Mouse (Mus musculus): Measurements from ENCODE around the gene Rspo1. TPM values are rescaled to one million over a fixed set of nuclear protein-coding genes. Genes with fewer than 3 reads are reported as not detected.

Gene Rspo1
- polyA plus RNA-seq, 1 experiment = not detected

- H3K36me3 ChIP-seq (replicated peaks; ENCODE audit: low read length) = no peaks in the 10 kb centered on the region
- TF ChIP-seq GATA1 (IDR thresholded peaks at IDR 0.05; ENCODE audit: borderline replicate concordance, low read length) (no peak), FLI1 (IDR thresholded peaks at IDR 0.05; ENCODE audit: low read length) (no peak)
- H3K27me3 ChIP-seq (replicated peaks) = peaks cover 90% of the 10 kb centered on the region
- no peaks in the 10 kb centered on the region for H3K9me3 ChIP-seq
- H3K4me3 ChIP-seq (replicated peaks) = peak overlapping the region; percentile 50
- H3K4me1 ChIP-seq = peaks cover 64% of the 10 kb centered on the region
These were observed 3.6 kb downstream of the Rspo1 start for GRCm38 (mm10) chr4:124989787-124990253.

GRCm38 (mm10) chr4:124990325-124990724 is 4.1 kb downstream of the Rspo1 start:
- Histone ChIP-seq H3K9me3 (no peaks in the 10 kb centered on the region), H3K36me3 (replicated peaks; ENCODE audit: low read length) (no peaks in the 10 kb centered on the region), H3K4me3 (replicated peaks) (peak overlapping the region; percentile 50), H3K27me3 (replicated peaks) (peaks cover 90% of the 10 kb centered on the region), H3K4me1 (peaks cover 62% of the 10 kb centered on the region)
- TF ChIP-seq GATA1 (IDR thresholded peaks at IDR 0.05; ENCODE audit: borderline replicate concordance, low read length) (no peak), FLI1 (IDR thresholded peaks at IDR 0.05; ENCODE audit: low read length) (no peak)

DNA sequence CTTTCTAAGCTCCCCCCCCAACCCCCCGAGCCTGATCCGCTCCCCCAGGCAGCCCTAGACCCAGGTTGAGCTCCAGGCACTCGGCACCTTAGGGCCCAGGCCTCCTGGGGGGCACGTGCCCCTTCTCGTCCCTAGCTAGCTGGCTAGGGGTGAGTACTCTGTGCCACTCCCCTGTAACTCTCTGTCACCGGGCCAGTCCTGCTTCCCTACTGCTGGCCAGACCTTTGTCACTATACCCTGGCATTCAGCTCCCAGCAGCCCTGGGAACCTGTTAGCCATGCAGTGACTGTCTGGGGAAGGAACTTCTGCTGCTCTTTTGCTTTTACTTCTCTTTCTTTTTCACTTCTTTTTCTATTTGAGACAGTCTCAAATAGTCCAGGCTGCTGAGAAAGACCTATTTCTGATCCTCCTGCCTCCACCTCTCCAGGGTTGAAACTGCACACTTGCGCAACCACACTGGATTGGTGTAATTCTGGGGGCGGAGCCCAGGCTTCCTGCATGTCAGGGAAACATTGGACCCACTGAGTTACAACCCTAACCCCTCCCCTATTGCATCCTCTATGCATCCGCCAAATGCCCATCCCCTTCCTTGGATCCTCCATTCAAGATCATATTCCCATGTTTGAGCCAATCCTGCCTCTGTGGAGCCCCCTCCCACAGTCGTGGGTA is 11.4 kb downstream of the Rspo1 start:
- Histone ChIP-seq H3K4me3 (replicated peaks) (no peak overlapping the region), H3K27me3 (replicated peaks) (peaks cover 89% of the 10 kb centered on the region), H3K9me3 (0 out of 2 replicates have a peak, but pooled peaks cover 8% of the 10 kb centered on the region), H3K36me3 (replicated peaks; ENCODE audit: low read length) (no peaks in the 10 kb centered on the region), H3K4me1 (peaks cover 23% of the 10 kb centered on the region)
- no peak for TF ChIP-seq FLI1 (IDR thresholded peaks at IDR 0.05; ENCODE audit: low read length)
- no peak for TF ChIP-seq GATA1 (IDR thresholded peaks at IDR 0.05; ENCODE audit: borderline replicate concordance, low read length)

DNA sequence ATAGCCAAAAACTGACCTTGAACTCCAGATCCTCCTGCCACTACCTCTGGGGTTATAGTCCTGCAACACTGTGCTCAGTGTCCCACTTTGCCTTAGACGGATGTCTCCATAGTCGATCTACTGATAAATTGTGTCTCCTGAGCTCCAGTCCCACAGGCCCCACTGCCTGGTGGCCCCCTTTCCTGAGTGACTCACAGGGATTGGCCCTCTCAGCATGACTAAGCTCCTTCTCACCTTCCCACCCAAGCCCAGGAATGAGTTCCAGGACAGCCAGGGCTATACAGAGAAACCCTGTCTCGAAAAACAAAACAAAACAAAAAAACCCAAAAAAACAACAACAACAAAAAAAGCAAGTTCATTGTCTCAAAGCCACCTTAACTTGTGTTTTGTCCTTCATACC is 13.3 kb downstream of the Rspo1 start:
- Histone ChIP-seq H3K4me3 (replicated peaks) (no peak overlapping the region), H3K27me3 (replicated peaks) (peaks cover 91% of the 10 kb centered on the region), H3K9me3 (0 out of 2 replicates have a peak, but pooled peaks cover 8% of the 10 kb centered on the region), H3K4me1 (peaks cover 11% of the 10 kb centered on the region), H3K36me3 (replicated peaks; ENCODE audit: low read length) (no peaks in the 10 kb centered on the region)
- TF ChIP-seq FLI1 (IDR thresholded peaks at IDR 0.05; ENCODE audit: low read length) (no peak), GATA1 (IDR thresholded peaks at IDR 0.05; ENCODE audit: borderline replicate concordance, low read length) (no peak)

DNA sequence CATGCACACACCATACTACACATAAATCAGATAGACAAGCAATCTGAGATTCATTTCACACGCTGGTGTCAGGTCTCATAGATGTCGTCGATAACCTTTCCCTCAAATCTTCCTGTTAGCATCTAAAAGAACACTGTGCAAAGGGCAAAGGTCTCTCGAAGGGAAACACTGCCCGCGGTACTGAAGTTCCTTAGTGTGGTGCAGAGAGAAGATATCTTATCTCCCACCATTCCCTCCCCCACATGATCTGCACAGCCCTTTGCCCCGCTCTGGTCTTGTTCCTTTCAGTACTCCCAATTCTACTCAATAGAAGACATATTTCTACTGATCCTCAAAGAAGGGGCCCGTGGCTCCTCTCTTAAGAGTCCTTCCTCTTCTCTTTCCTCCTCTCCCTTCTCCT is 16.7 kb downstream of the Rspo1 start:
- H3K27me3 ChIP-seq (replicated peaks) = peaks cover 94% of the 10 kb centered on the region
- H3K4me3 ChIP-seq (replicated peaks) = no peak overlapping the region
- peaks cover 20% of the 10 kb centered on the region for H3K4me1 ChIP-seq
- TF ChIP-seq FLI1 (IDR thresholded peaks at IDR 0.05; ENCODE audit: low read length) (no peak), GATA1 (IDR thresholded peaks at IDR 0.05; ENCODE audit: borderline replicate concordance, low read length) (no peak)
- H3K9me3 ChIP-seq = 0 out of 2 replicates have a peak, but pooled peaks cover 8% of the 10 kb centered on the region
- no peaks in the 10 kb centered on the region for H3K36me3 ChIP-seq (replicated peaks; ENCODE audit: low read length)

DNA sequence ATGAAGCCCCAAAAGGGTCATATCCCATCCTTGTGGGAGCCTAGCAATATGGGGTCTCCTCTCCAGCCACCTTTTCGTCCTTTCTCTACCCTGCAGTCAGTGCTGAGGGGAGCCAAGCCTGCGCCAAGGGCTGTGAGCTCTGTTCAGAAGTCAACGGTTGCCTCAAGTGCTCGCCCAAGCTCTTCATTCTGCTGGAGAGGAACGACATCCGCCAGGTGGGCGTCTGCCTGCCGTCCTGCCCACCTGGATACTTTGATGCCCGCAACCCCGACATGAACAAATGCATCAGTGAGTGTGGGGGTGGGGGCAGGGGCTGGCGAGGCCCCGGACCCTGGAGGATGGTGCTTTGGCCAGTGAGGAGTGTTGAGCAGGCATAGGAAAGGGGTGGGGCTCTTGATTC is 18.7 kb downstream of the Rspo1 start:
- Histone ChIP-seq H3K4me1 (peaks cover 22% of the 10 kb centered on the region), H3K4me3 (replicated peaks) (no peak overlapping the region), H3K27me3 (replicated peaks) (peaks cover 97% of the 10 kb centered on the region), H3K36me3 (replicated peaks; ENCODE audit: low read length) (no peaks in the 10 kb centered on the region), H3K9me3 (0 out of 2 replicates have a peak, but pooled peaks cover 8% of the 10 kb centered on the region)
- TF ChIP-seq FLI1 (IDR thresholded peaks at IDR 0.05; ENCODE audit: low read length) (no peak), GATA1 (IDR thresholded peaks at IDR 0.05; ENCODE audit: borderline replicate concordance, low read length) (no peak)

GRCm38 (mm10) chr4:125007460-125007859 is 21.2 kb downstream of the Rspo1 start:
- Histone ChIP-seq H3K4me1 (peaks cover 22% of the 10 kb centered on the region), H3K27me3 (replicated peaks) (peaks cover 88% of the 10 kb centered on the region), H3K36me3 (replicated peaks; ENCODE audit: low read length) (no peaks in the 10 kb centered on the region), H3K4me3 (replicated peaks) (peak overlapping the region; percentile 77), H3K9me3 (no peaks in the 10 kb centered on the region)
- TF ChIP-seq FLI1 (IDR thresholded peaks at IDR 0.05; ENCODE audit: low read length) (no peak), GATA1 (IDR thresholded peaks at IDR 0.05; ENCODE audit: borderline replicate concordance, low read length) (no peak)

DNA sequence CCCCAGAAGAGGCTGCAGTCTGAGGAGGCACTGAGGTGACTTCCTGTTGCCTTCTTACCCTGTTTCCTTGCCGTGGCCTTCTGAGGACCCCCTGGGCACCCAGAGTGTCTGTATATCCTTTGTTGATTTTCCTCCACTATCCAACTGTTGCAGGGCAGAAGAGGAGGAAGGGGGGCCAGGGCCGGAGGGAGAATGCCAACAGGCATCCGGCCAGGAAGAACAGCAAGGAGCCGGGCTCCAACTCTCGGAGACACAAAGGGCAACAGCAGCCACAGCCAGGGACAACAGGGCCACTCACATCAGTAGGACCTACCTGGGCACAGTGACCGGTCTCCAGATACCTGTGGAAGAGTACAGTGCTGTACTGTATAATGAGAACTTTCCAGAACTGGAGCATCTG is 22.0 kb downstream of the Rspo1 start:
- TF ChIP-seq GATA1 (IDR thresholded peaks at IDR 0.05; ENCODE audit: borderline replicate concordance, low read length) (no peak), FLI1 (IDR thresholded peaks at IDR 0.05; ENCODE audit: low read length) (no peak)
- no peaks in the 10 kb centered on the region for H3K9me3 ChIP-seq

DNA sequence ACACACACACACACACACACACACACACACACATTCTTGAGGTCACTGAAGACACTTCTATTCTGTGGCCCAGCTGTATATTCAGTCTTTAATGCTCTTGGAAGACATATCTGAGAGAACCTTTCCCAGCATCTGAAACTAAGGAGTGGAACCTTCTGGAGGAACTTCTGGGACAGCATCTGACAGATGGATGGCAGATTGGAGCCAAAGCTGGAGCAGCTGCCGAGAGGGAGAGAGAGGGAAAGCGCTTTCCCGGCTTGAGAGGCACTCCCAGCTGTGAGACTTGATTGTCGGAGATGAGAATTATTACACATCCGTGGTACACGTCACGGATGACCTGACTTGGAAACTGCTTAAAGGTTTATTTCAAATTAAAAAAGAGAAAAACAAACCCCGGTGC is 22.5 kb downstream of the Rspo1 start:
- Histone ChIP-seq H3K4me3 (replicated peaks) (no peak overlapping the region), H3K27me3 (replicated peaks) (peaks cover 87% of the 10 kb centered on the region), H3K36me3 (replicated peaks; ENCODE audit: low read length) (no peaks in the 10 kb centered on the region), H3K4me1 (peaks cover 22% of the 10 kb centered on the region), H3K9me3 (no peaks in the 10 kb centered on the region)
- TF ChIP-seq GATA1 (IDR thresholded peaks at IDR 0.05; ENCODE audit: borderline replicate concordance, low read length) (no peak), FLI1 (IDR thresholded peaks at IDR 0.05; ENCODE audit: low read length) (no peak)

More for the DNA sequence above, 22.0 kb downstream of the Rspo1 start:
- Histone ChIP-seq H3K27me3 (replicated peaks) (peaks cover 88% of the 10 kb centered on the region), H3K4me3 (replicated peaks) (no peak overlapping the region), H3K4me1 (peaks cover 22% of the 10 kb centered on the region), H3K36me3 (replicated peaks; ENCODE audit: low read length) (no peaks in the 10 kb centered on the region)

GRCm38 (mm10) chr4:125015806-125016635 is 29.8 kb downstream of the Rspo1 start, which contains the start of gene Gnl2:
TSS of gene Gnl2 (plus strand) at chr4:125016585.
- TF ChIP-seq FLI1 (IDR thresholded peaks at IDR 0.05; ENCODE audit: low read length) = no peak
- no peak for TF ChIP-seq GATA1 (IDR thresholded peaks at IDR 0.05; ENCODE audit: borderline replicate concordance, low read length)
- H3K4me1 ChIP-seq = peaks cover 41% of the 10 kb centered on the region
- peaks cover 80% of the 10 kb centered on the region for H3K27me3 ChIP-seq (replicated peaks)
- no peaks in the 10 kb centered on the region for H3K36me3 ChIP-seq (replicated peaks; ENCODE audit: low read length)
- H3K4me3 ChIP-seq (replicated peaks) = peak within 1 kb of the TSS; percentile 40
- H3K9me3 ChIP-seq = no peaks in the 10 kb centered on the region
